Mouse (Mus musculus) heart, embryonic 13.5 days (tissue): ENCODE data around the gene Pcnt. TPM values are rescaled to one million over a fixed set of nuclear protein-coding genes. Genes with fewer than 3 reads are reported as not detected.

Experiments used
- ATAC-seq: fragments of 200-750 bp; cut with Nextera tagmentation; 2 replicates; pipeline ENCODE4 v1.8.0; 2017; ENCODE audit warnings: moderate TSS enrichment; ENCODE audit not compliant: insufficient number of reproducible peaks, low FRiP score, low TSS enrichment; ENCODE audit errors: extremely low read depth
- H3K27ac ChIP-seq: fragments of 300-500 bp; sonication (generic); replicated peaks from 2 replicates; pipeline ENCODE4 v1.5.1; 2015; ENCODE audit warnings: moderate library complexity, mild to moderate bottlenecking, inconsistent platforms
- H3K27me3 ChIP-seq: fragments of 300-500 bp; sonication (generic); replicated peaks from 2 replicates; pipeline ENCODE4 v1.6.1; 2015; ENCODE audit warnings: mild to moderate bottlenecking, inconsistent platforms
- H3K36me3 ChIP-seq: fragments of 300-500 bp; sonication (generic); 2 replicates; pipeline ENCODE4 v1.6.1; 2015; ENCODE audit warnings: mild to moderate bottlenecking, inconsistent platforms
- H3K4me1 ChIP-seq: fragments of 300-500 bp; sonication (generic); 2 replicates; pipeline ENCODE4 v1.6.1; 2015; ENCODE audit warnings: inconsistent platforms
- H3K4me2 ChIP-seq: fragments of 300-500 bp; sonication (generic); 2 replicates; pipeline ENCODE4 v1.6.1; 2015; ENCODE audit warnings: inconsistent platforms, mild to moderate bottlenecking, moderate library complexity
- H3K4me3 ChIP-seq: fragments of 300-500 bp; sonication (generic); 2 replicates; pipeline ENCODE4 v1.5.1; 2015; ENCODE audit warnings: moderate library complexity, mild to moderate bottlenecking, inconsistent platforms
- H3K9ac ChIP-seq: fragments of 300-500 bp; sonication (generic); 2 replicates; pipeline ENCODE4 v1.6.1; 2015; ENCODE audit warnings: inconsistent platforms, mild to moderate bottlenecking, moderate library complexity
- H3K9me3 ChIP-seq: fragments of 300-500 bp; sonication (generic); 2 replicates; pipeline ENCODE4 v1.6.1; 2016; ENCODE audit warnings: inconsistent platforms
- WGBS: fragments of 180-500 bp; shearing (Covaris S2); methylation state at CpG from one replicate; pipeline ENCODE4 v1.1.7; 2015; ENCODE audit warnings: mixed read lengths; 5-methylcytosine and 5-hydroxymethylcytosine counted together
- polyA plus RNA-seq: library from polyadenylated mRNA; unstranded; fragments of >200 nt; fragmentation: Nextera tagmentation; extraction: Ambion mirVana; gene quantifications from 2 replicates; pipeline ENCODE4 v1.2.1, GENCODE M21; 2015

The Pcnt gene
- polyA plus RNA-seq, 1 experiment from 2014 or later, result 9.6 TPM

GRCm38 (mm10) chr10:76455289-76455688 is 12.7 kb upstream of the Pcnt start:
- Histone ChIP-seq H3K4me1 (no peaks in the 10 kb centered on the region), H3K9ac (no peak overlapping the region), H3K36me3 (0 out of 2 replicates have a peak, but pooled peaks cover under 1% of the 10 kb centered on the region), H3K9me3 (peaks cover 9% of the 10 kb centered on the region), H3K27ac (no peak overlapping the region), H3K27me3 (0 out of 2 replicates have a peak, but pooled peaks cover 3% of the 10 kb centered on the region), H3K4me2 (no peak overlapping the region), H3K4me3 (no peak overlapping the region)
- no peak for ATAC-seq
- 50% methylated on average over 5 of the region's 5 CpGs for WGBS

DNA sequence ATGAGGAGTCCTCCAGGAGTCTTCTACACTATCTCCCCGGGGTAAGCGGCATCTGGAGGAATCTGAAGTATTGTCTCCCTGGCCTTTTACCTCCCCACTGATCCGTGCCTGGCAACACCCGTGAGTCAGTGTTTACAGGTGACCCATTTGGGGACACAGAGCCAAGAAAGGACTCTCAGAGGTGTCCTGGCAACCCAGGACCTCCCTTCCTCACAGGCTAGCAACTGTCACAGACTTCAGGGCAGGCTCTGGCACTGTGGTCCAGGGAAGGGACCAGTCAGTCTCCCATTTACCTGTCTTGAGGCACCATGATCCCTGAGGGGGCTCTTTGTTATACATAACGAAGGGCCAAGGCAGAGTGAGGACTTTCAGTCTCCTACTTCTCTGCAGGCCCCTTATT is 6.3 kb upstream of the Pcnt start, which contains the start of gene 2610028H24Rik:
2610028H24Rik (plus strand) TSS at position 231 of the 400 bp plus-strand sequence.
- no peak for ATAC-seq
- no peak within 1 kb of the TSS for H3K9ac ChIP-seq
- 61% methylated on average over 5 of the region's 5 CpGs for WGBS

GRCm38 (mm10) chr10:76447406-76448229 is 5.0 kb upstream of the Pcnt start:
- no peak overlapping the region for H3K9ac ChIP-seq
- WGBS, result 60% methylated on average over 15 of the region's 15 CpGs
- no peak overlapping the region for H3K4me2 ChIP-seq
- ATAC-seq, result no peak
- no peak overlapping the region for H3K4me3 ChIP-seq
- no peaks in the 10 kb centered on the region for H3K9me3 ChIP-seq
- H3K4me1 ChIP-seq, result peaks cover 28% of the 10 kb centered on the region
- H3K27ac ChIP-seq, result peak overlapping the region; percentile 20; the same call in 1 of the 2 replicates
- H3K36me3 ChIP-seq, result no peaks in the 10 kb centered on the region
- 0 out of 2 replicates have a peak, but pooled peaks cover 3% of the 10 kb centered on the region for H3K27me3 ChIP-seq

More for the DNA sequence above, 6.3 kb upstream of the Pcnt start, which contains the start of gene 2610028H24Rik:
- Histone ChIP-seq H3K4me1 (peaks cover 20% of the 10 kb centered on the region), H3K4me3 (no peak within 1 kb of the TSS), H3K4me2 (no peak within 1 kb of the TSS), H3K9me3 (no peaks in the 10 kb centered on the region), H3K27ac (no peak within 1 kb of the TSS), H3K27me3 (0 out of 2 replicates have a peak, but pooled peaks cover 3% of the 10 kb centered on the region), H3K36me3 (no peaks in the 10 kb centered on the region)

DNA sequence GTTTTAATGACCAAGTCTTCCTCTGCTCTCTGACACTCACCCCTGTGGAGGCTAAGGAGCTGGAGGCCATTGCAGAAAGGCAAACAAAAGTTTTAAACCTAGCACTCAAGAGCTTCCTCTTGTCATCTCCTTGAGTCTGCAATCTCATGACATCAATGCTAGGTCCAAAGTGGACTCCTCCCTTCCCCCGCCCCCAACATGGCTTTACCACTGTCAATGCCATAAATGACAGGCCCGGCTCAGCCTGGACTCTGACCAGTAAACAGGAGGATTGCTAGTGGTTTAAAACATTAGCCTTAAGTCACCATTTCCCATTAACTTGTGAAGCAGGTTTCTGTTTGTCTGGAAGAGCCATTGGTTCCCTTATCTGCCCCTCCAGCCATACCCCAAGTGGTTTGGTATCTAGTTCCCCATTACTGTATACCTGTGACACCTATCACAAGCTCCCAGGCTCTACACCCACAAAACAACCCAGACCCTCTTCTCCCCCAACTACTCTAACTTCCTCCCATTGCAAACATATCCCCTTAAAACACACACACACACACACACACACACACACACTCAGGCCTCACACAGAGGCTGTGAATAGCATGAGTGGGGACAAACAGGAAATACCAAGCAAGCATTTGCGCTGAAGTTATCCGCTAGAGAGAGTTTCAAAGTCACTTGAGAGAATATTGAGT is 3.6 kb upstream of the Pcnt start:
- no peak for ATAC-seq
- peak overlapping the region; percentile 48; the same call in 1 of the 2 replicates for H3K27ac ChIP-seq
- WGBS, result 57% methylated on average over 4 of the region's 4 CpGs
- H3K27me3 ChIP-seq, result 0 out of 2 replicates have a peak, but pooled peaks cover 3% of the 10 kb centered on the region
- peaks cover 35% of the 10 kb centered on the region for H3K4me1 ChIP-seq
- H3K9me3 ChIP-seq, result no peaks in the 10 kb centered on the region
- H3K4me2 ChIP-seq, result no peak overlapping the region
- no peak overlapping the region for H3K4me3 ChIP-seq
- no peak overlapping the region for H3K9ac ChIP-seq
- H3K36me3 ChIP-seq, result no peaks in the 10 kb centered on the region

DNA sequence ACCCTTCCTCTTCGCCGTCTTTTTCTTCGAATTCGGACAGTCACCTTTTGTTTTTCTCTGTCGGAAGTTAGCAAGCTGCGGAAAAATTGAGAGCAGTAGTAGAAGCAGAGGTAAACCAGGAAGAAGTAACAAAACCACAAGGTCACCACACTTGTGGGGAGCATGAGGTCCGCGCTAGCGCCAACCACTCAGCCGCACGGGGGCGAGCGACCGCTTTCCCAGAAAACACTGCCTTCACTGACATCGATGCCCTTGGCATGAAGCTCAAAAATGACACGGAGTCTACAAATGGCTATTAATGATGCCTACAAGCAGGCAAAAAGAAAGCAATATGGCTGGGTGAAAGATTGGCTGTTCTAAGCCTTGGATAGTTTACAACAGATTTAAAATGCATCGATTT is 2.3 kb downstream of the Pcnt start, which contains the start of gene AC141477.1:
AC141477.1 (minus strand) TSS at position 164 of the 400 bp plus-strand sequence.
- H3K27ac ChIP-seq, result no peak within 1 kb of the TSS

DNA sequence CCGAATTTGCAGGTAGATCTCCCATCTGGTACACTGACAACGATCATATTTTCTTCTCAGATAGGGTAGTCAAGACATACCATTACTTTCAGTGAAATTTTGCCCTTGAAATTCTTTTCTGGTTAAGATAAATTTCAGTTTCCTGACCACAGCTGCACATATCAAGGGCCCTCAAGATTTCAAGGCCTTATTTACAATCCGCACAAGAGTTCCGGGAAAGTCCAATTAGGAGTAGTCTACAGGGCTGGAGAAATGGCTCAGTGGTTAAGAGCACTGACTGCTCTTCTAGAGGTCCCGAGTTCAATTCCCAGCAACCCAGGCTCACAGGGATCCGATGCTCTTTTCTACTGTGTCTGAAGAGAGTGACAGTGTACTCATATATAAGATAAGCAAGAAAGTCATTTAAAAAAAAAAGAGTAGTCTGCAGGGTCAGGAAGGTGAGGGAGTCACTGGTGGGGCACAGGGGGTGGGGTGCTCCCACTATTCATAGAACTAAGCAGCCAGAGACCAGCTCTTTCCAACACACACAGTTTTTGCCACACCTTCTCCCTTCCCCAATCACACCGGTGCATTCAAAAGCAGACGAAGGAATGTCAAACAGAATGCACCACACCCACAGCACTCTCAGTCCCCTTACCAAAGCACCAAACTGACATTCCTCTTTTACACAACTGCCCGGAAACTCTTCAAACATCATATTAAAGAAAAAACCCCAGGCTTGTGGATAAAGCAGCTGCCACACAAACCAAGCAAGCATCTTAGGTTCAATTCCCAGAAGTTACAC is 3.3 kb downstream of the Pcnt start:
- Histone ChIP-seq H3K36me3 (peaks cover 63% of the 10 kb centered on the region), H3K4me3 (no peak overlapping the region), H3K9me3 (no peaks in the 10 kb centered on the region), H3K4me2 (no peak overlapping the region), H3K27me3 (no peaks in the 10 kb centered on the region), H3K4me1 (peaks cover 22% of the 10 kb centered on the region), H3K9ac (no peak overlapping the region), H3K27ac (no peak overlapping the region)
- ATAC-seq, result no peak
- 90% methylated on average over 9 of the region's 9 CpGs for WGBS

More for the DNA sequence above, 2.3 kb downstream of the Pcnt start, which contains the start of gene AC141477.1:
- peak within 1 kb of the TSS; percentile 93 for H3K4me3 ChIP-seq
- H3K9ac ChIP-seq, result peak within 1 kb of the TSS; percentile 93; the same call in 1 of the 2 replicates
- H3K9me3 ChIP-seq, result no peaks in the 10 kb centered on the region
- no peaks in the 10 kb centered on the region for H3K27me3 ChIP-seq
- peaks cover 22% of the 10 kb centered on the region for H3K4me1 ChIP-seq
- ATAC-seq, result no peak
- 93% methylated on average over 17 of the region's 17 CpGs for WGBS
- peak within 1 kb of the TSS; percentile 86 for H3K4me2 ChIP-seq
- H3K36me3 ChIP-seq, result peaks cover 54% of the 10 kb centered on the region

GRCm38 (mm10) chr10:76433925-76434324 is 8.7 kb downstream of the Pcnt start:
- ATAC-seq, result no peak
- no peak overlapping the region for H3K27ac ChIP-seq
- H3K9ac ChIP-seq, result no peak overlapping the region
- no peak overlapping the region for H3K4me3 ChIP-seq
- WGBS, result 86% methylated on average over 11 of the region's 11 CpGs
- no peaks in the 10 kb centered on the region for H3K27me3 ChIP-seq
- no peaks in the 10 kb centered on the region for H3K9me3 ChIP-seq
- peaks cover 100% of the 10 kb centered on the region for H3K36me3 ChIP-seq
- H3K4me1 ChIP-seq, result no peaks in the 10 kb centered on the region
- no peak overlapping the region for H3K4me2 ChIP-seq

GRCm38 (mm10) chr10:76425674-76426073 is 16.9 kb downstream of the Pcnt start:
- Histone ChIP-seq H3K4me1 (no peaks in the 10 kb centered on the region), H3K4me2 (no peak overlapping the region), H3K9ac (no peak overlapping the region), H3K36me3 (peaks cover 100% of the 10 kb centered on the region), H3K9me3 (no peaks in the 10 kb centered on the region), H3K27ac (no peak overlapping the region), H3K4me3 (no peak overlapping the region), H3K27me3 (no peaks in the 10 kb centered on the region)
- no peak for ATAC-seq
- WGBS, result 92% methylated on average over 7 of the region's 7 CpGs

GRCm38 (mm10) chr10:76416811-76417210 is 25.8 kb downstream of the Pcnt start:
- Histone ChIP-seq H3K9ac (no peak overlapping the region), H3K4me1 (peaks cover 8% of the 10 kb centered on the region; the same call in 1 of the 2 replicates), H3K27me3 (no peaks in the 10 kb centered on the region), H3K27ac (peak overlapping the region; percentile 78), H3K9me3 (no peaks in the 10 kb centered on the region), H3K4me2 (no peak overlapping the region), H3K4me3 (no peak overlapping the region), H3K36me3 (peaks cover 100% of the 10 kb centered on the region)
- ATAC-seq, result no peak
- WGBS, result 65% methylated on average over 12 of the region's 12 CpGs

DNA sequence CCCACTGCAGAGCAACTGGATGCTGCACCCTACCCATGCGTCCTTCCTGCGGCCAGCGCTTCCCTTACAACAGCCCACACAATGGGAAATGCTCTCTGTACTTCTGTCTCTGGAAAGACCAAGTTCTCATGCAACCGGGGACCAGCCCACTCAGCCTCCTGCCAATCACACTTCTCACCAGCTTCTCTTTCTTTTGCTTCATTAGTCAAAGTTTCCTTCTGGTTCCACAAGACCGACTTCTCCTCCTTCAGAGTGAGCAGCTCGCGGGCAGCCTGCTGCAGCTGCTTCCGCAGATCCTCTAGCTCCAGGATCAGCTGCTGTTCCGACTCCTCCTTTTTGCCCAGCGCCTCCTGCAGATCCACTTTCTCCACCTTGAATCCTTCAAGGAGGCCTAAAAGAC is 34.1 kb downstream of the Pcnt start:
- H3K27me3 ChIP-seq, result no peaks in the 10 kb centered on the region
- WGBS, result 92% methylated on average over 10 of the region's 10 CpGs
- H3K9me3 ChIP-seq, result no peaks in the 10 kb centered on the region
- no peak overlapping the region for H3K9ac ChIP-seq
- H3K4me3 ChIP-seq, result no peak overlapping the region
- no peak overlapping the region for H3K27ac ChIP-seq
- H3K36me3 ChIP-seq, result peaks cover 95% of the 10 kb centered on the region
- no peak for ATAC-seq
- H3K4me1 ChIP-seq, result no peaks in the 10 kb centered on the region
- no peak overlapping the region for H3K4me2 ChIP-seq

DNA sequence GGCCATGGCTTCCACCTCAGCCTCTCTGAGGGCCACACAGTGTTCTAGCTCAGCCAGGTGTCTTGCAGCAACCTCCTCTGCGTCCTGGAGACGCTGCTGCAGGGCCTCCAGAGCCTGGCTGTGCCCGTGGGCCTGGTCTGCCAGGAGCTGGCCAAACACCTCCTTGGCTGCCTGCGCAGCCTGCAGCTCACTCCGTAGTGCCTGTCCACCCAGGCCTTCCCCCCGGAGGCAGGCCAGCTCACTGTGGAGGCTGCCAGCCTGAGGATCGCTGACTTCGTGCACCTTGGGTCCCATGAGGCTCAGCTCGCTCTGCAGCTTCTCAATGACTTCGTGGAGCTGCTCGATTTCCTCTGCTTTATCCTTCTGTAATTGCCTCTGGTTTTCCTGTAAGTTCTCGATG is 50.0 kb downstream of the Pcnt start:
- 94% methylated on average over 12 of the region's 12 CpGs for WGBS
- ATAC-seq, result no peak
- Histone ChIP-seq H3K9ac (no peak overlapping the region), H3K4me1 (no peaks in the 10 kb centered on the region), H3K9me3 (no peaks in the 10 kb centered on the region), H3K27me3 (no peaks in the 10 kb centered on the region), H3K27ac (no peak overlapping the region), H3K36me3 (peaks cover 88% of the 10 kb centered on the region), H3K4me3 (no peak overlapping the region), H3K4me2 (no peak overlapping the region)
